8 mouse cellular contexts compared by ENCODE assay signal in genomic region chr11:4159808-4160708, GRCm38 (mm10). TPM values are rescaled to one million over a fixed set of nuclear protein-coding genes. Genes with fewer than 3 reads are reported as not detected.
DNase-seq lines count a peak whose midpoint lies in the region; ATAC-seq lines count a peak whose summit lies in the region.

Gene Ccdc157 (minus strand): TSS chr11:4160293.
Gene Sf3a1 (plus strand): TSS chr11:4160350.

- H3K4me2 ChIP-seq in forebrain, embryonic 11.5 days (ENCODE audit: low read depth, low read length, severe bottlenecking), result peak within 1 kb of the TSS; percentile 65
- H3K4me2 ChIP-seq in heart, embryonic 16.5 days (ENCODE audit: low read depth, low read length), result peak within 1 kb of the TSS; percentile 93
- H3K4me2 ChIP-seq in liver, embryonic 15.5 days, result peak within 1 kb of the TSS; percentile 85
- H3K4me2 ChIP-seq in neural tube, embryonic 12.5 days (replicated peaks), result peak within 1 kb of the TSS; percentile 95

- peak; percentile 90 to 93 for DNase-seq in CD8-positive naive resting alpha-beta T cell, adult 2 months (ENCODE audit: low read depth in 2 of 2, low spot score in 2 of 2)
- peak; percentile 90 for DNase-seq in c-Kit-positive CD71-negative TER-119-negative erythroid progenitor cells, embryonic 14.5 days (ENCODE audit: low read depth)
- DNase-seq in forebrain, embryonic 11.5 days (ENCODE audit: low spot score), result peak; percentile 96
- peak; percentile 95 to 98 for DNase-seq in kidney, postnatal 36 days
- DNase-seq in telencephalon, adult 2 months (ENCODE audit: low read depth, low spot score), result peak; percentile 91

- peak within 1 kb of the TSS; percentile 72 for H3K27ac ChIP-seq in forebrain, embryonic 11.5 days (ENCODE audit: low read depth, low read length)
- peak within 1 kb of the TSS; percentile 95 for H3K27ac ChIP-seq in heart, embryonic 16.5 days (ENCODE audit: low read length)
- H3K27ac ChIP-seq in liver, embryonic 15.5 days (replicated peaks), result peak within 1 kb of the TSS; percentile 84
- peak within 1 kb of the TSS; percentile 84 for H3K27ac ChIP-seq in neural tube, embryonic 12.5 days

- peaks cover 3% of the 10 kb centered on the region; the same call in 1 of the 2 replicates for H3K36me3 ChIP-seq in forebrain, embryonic 11.5 days (ENCODE audit: control insufficient read depth, insufficient read depth, low read length)
- peaks cover 28% of the 10 kb centered on the region for H3K36me3 ChIP-seq in heart, embryonic 16.5 days (ENCODE audit: control insufficient read depth, insufficient read depth)
- H3K36me3 ChIP-seq in liver, embryonic 15.5 days (replicated peaks), result peaks cover 41% of the 10 kb centered on the region
- H3K36me3 ChIP-seq in neural tube, embryonic 12.5 days, result peaks cover 34% of the 10 kb centered on the region

- H3K4me1 ChIP-seq in forebrain, embryonic 11.5 days (replicated peaks; ENCODE audit: control insufficient read depth, insufficient read depth, low read length), result peaks cover 11% of the 10 kb centered on the region; the same call in 1 of the 2 replicates
- peaks cover 30% of the 10 kb centered on the region for H3K4me1 ChIP-seq in heart, embryonic 16.5 days (ENCODE audit: control insufficient read depth, insufficient read depth, low read length)
- peaks cover 45% of the 10 kb centered on the region for H3K4me1 ChIP-seq in liver, embryonic 15.5 days (replicated peaks)
- H3K4me1 ChIP-seq in neural tube, embryonic 12.5 days, result peaks cover 31% of the 10 kb centered on the region

- H3K9me3 ChIP-seq in forebrain, embryonic 11.5 days (ENCODE audit: control insufficient read depth, low read length), result no peaks in the 10 kb centered on the region
- H3K9me3 ChIP-seq in heart, embryonic 16.5 days (replicated peaks; ENCODE audit: control insufficient read depth, low read length), result no peaks in the 10 kb centered on the region
- no peaks in the 10 kb centered on the region for H3K9me3 ChIP-seq in liver, embryonic 15.5 days (replicated peaks)
- no peaks in the 10 kb centered on the region for H3K9me3 ChIP-seq in neural tube, embryonic 12.5 days

- H3K4me3 ChIP-seq in forebrain, embryonic 11.5 days (ENCODE audit: low read depth, low read length), result peak within 1 kb of the TSS; percentile 68
- H3K4me3 ChIP-seq in heart, embryonic 16.5 days (ENCODE audit: low read length), result peak within 1 kb of the TSS; percentile 91
- H3K4me3 ChIP-seq in liver, embryonic 15.5 days (replicated peaks), result peak within 1 kb of the TSS; percentile 92
- H3K4me3 ChIP-seq in neural tube, embryonic 12.5 days, result peak within 1 kb of the TSS; percentile 85

- ATAC-seq in forebrain, embryonic 11.5 days (replicated peaks; ENCODE audit: low FRiP score), result peak; percentile 97
- peak; percentile 96 for ATAC-seq in heart, embryonic 16.5 days (replicated peaks; ENCODE audit: extremely low read depth, insufficient read depth, low FRiP score)
- peak; percentile 94 for ATAC-seq in liver, embryonic 15.5 days (ENCODE audit: insufficient read depth)
- ATAC-seq in neural tube, embryonic 12.5 days (ENCODE audit: low FRiP score, low read depth), result peak; percentile 97

- 1% methylated on average over 54 of the region's 54 CpGs for WGBS in forebrain, embryonic 11.5 days
- 1% methylated on average over 54 of the region's 54 CpGs for WGBS in heart, embryonic 16.5 days
- 1% methylated on average over 54 of the region's 54 CpGs for WGBS in liver, embryonic 15.5 days (ENCODE audit: insufficient replicate concordance)
- 2% methylated on average over 54 of the region's 54 CpGs for WGBS in neural tube, embryonic 12.5 days

- peak within 1 kb of the TSS; percentile 84 for H3K9ac ChIP-seq in forebrain, embryonic 11.5 days (ENCODE audit: low read length)
- H3K9ac ChIP-seq in heart, embryonic 16.5 days (ENCODE audit: low read length), result peak within 1 kb of the TSS; percentile 92
- H3K9ac ChIP-seq in liver, embryonic 15.5 days, result peak within 1 kb of the TSS; percentile 81
- peak within 1 kb of the TSS; percentile 91 for H3K9ac ChIP-seq in neural tube, embryonic 12.5 days

- no peaks in the 10 kb centered on the region for H3K27me3 ChIP-seq in forebrain, embryonic 11.5 days (ENCODE audit: control insufficient read depth, insufficient read depth, low read length)
- H3K27me3 ChIP-seq in heart, embryonic 16.5 days (ENCODE audit: control insufficient read depth, insufficient read depth, low read length), result no peaks in the 10 kb centered on the region
- H3K27me3 ChIP-seq in liver, embryonic 15.5 days, result no peaks in the 10 kb centered on the region
- H3K27me3 ChIP-seq in neural tube, embryonic 12.5 days (replicated peaks), result no peaks in the 10 kb centered on the region

RNA-seq across cellular contexts. Expression of gene Ccdc157, which starts in this region (rescaled TPM):
- 5.3 and 5.9 TPM in 2 replicates for polyA plus RNA-seq in forebrain, embryonic 11.5 days (2014; fragmentation: Nextera tagmentation; extraction: Ambion mirVana)
- 4.5 and 5.0 TPM in 2 replicates for polyA plus RNA-seq in heart, embryonic 16.5 days (2015; fragmentation: Nextera tagmentation; extraction: Ambion mirVana)
- polyA plus RNA-seq in liver, embryonic 15.5 days (2015; fragmentation: Nextera tagmentation; extraction: Ambion mirVana), result 0.47 and 0.76 TPM in 2 replicates
- 7.6 and 8.3 TPM in 2 replicates for polyA plus RNA-seq in neural tube, embryonic 12.5 days (2016; fragmentation: Nextera tagmentation; extraction: Ambion mirVana)

RNA-seq across cellular contexts. Expression of gene Sf3a1, which starts in this region (rescaled TPM):
- 107 and 108 TPM in 2 replicates for polyA plus RNA-seq in forebrain, embryonic 11.5 days (2014; fragmentation: Nextera tagmentation; extraction: Ambion mirVana)
- 31.1 and 34.1 TPM in 2 replicates for polyA plus RNA-seq in heart, embryonic 16.5 days (2015; fragmentation: Nextera tagmentation; extraction: Ambion mirVana)
- polyA plus RNA-seq in liver, embryonic 15.5 days (2015; fragmentation: Nextera tagmentation; extraction: Ambion mirVana), result 19.3 and 19.4 TPM in 2 replicates
- 65.7 and 70.1 TPM in 2 replicates for polyA plus RNA-seq in neural tube, embryonic 12.5 days (2016; fragmentation: Nextera tagmentation; extraction: Ambion mirVana)

Comparison
In these comparisons a context has a peak if more than half of its experiments do, and no peak if none do; other contexts are left out.
1. Peak in every context shown above with its lines: DNase-seq, ATAC-seq, H3K4me3 ChIP-seq and H3K27ac ChIP-seq.